Mouse (Mus musculus): Measurements from ENCODE around the gene Cmah.

DNA sequence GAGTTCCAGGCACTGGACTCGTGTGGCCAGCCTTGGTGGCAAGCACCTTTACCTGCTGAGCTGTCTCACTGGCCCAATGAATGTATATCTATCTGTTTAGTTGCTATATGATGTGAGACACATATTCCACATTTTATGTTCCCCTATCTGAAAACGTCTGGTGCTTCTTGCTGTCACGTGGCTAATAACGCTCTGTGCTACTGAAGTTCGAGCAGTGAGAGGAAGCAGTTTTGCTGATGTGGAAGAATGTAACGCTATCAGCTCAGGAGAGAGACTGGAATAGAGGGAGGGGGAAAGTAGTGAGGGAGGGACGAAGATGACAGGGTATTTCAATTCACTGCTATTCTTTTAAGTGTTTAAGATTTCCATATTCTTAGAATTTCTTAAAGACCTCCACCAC, 136.6 kb downstream of the Cmah start:
- no peak for TF ChIP-seq POLR2A (IDR thresholded peaks at IDR 0.05; ENCODE audit: insufficient read length, low read depth)
- TF ChIP-seq MYOG (IDR thresholded peaks at IDR 0.05; ENCODE audit: control insufficient read depth in 1 of 3, insufficient read depth in 1 of 3, insufficient read length in 2 of 3, low read depth in 2 of 3), result no peak
- no peak for TF ChIP-seq TCF12 (IDR thresholded peaks at IDR 0.05; ENCODE audit: insufficient read depth, poor library complexity, severe bottlenecking)
- TF ChIP-seq POLR2AphosphoS2 (IDR thresholded peaks at IDR 0.05; ENCODE audit: insufficient read length, low read depth), result no peak

Data from myocyte (in vitro differentiated cells).